Mouse (Mus musculus) CH12.LX (cell line): ENCODE measurements around the gene Ranbp10. TPM values are rescaled to one million over a fixed set of nuclear protein-coding genes. Genes with fewer than 3 reads are reported as not detected.

Experiments
- DNase-seq: peaks from one replicate; pipeline ENCODE4 v3.0.0-alpha.2; 2013; ENCODE audit errors: extremely low read depth
- H3K27ac ChIP-seq: 2 replicates; pipeline ENCODE4 v1.5.1; 2012; ENCODE audit warnings: low read depth, mild to moderate bottlenecking, control low read depth, moderate library complexity; ENCODE audit not compliant: insufficient read depth
- H3K27me3 ChIP-seq: replicated peaks from 2 replicates; pipeline ENCODE3; 2012; ENCODE audit warnings: inconsistent platforms
- H3K36me3 ChIP-seq, 2 experiments: replicated peaks in 1 of 2; 2 replicates each; pipeline versions ENCODE3 to v1.6.1; 2012; ENCODE audit warnings: inconsistent platforms in 1 of 2, low read length in 1 of 2, mild to moderate bottlenecking in 1 of 2, mixed read lengths in 1 of 2, moderate library complexity in 1 of 2; ENCODE audit not compliant: control insufficient read depth in 1 of 2, insufficient read depth in 1 of 2
- H3K4me1 ChIP-seq, 2 experiments: 2 replicates each; pipeline ENCODE4 v1.6.1; 2012; ENCODE audit warnings: inconsistent platforms in 1 of 2, moderate library complexity in 1 of 2; ENCODE audit not compliant: insufficient read depth in 2 of 2, control insufficient read depth in 1 of 2
- H3K4me2 ChIP-seq: 2 replicates; pipeline ENCODE4 v1.6.1; 2012; ENCODE audit warnings: low read depth, mild to moderate bottlenecking, control low read depth; ENCODE audit not compliant: poor library complexity, insufficient read depth, severe bottlenecking
- H3K4me3 ChIP-seq, 3 experiments: fragments of 150-350 bp in 1 of 3; sonication (generic) in 1 of 3; replicated peaks in 1 of 3; 2 replicates each; pipeline versions ENCODE3 to v1.5.1; 2011 to 2012; ENCODE audit warnings: low read depth in 2 of 3, low read length in 2 of 3, mild to moderate bottlenecking in 2 of 3, moderate library complexity in 2 of 3, control low read depth in 1 of 3, improper control_type of control experiment in 1 of 3, inconsistent platforms in 1 of 3, mixed read lengths in 1 of 3; ENCODE audit not compliant: poor library complexity in 1 of 3
- H3K79me2 ChIP-seq: replicated peaks from 2 replicates; pipeline ENCODE4 v1.6.1; 2012; ENCODE audit warnings: mild to moderate bottlenecking, moderate library complexity; ENCODE audit not compliant: control insufficient read depth, poor library complexity, insufficient read depth, severe bottlenecking; ENCODE audit errors: extremely low read depth
- H3K9ac ChIP-seq: 2 replicates; pipeline ENCODE4 v1.6.1; 2012; ENCODE audit warnings: low read depth, mild to moderate bottlenecking, control low read depth, moderate library complexity; ENCODE audit not compliant: insufficient read depth
- H3K9me3 ChIP-seq: replicated peaks from 2 replicates; pipeline ENCODE3; 2012; ENCODE audit warnings: low read length, inconsistent platforms, mixed read lengths
- BHLHE40 ChIP-seq: IDR thresholded peaks from 2 replicates; pipeline ENCODE4 v1.6.1; 2011; ENCODE audit warnings: mild to moderate bottlenecking, low read depth, low read length, improper control_type of control experiment
- CHD1 ChIP-seq: IDR thresholded peaks from 2 replicates; pipeline ENCODE4 v1.6.1; 2012; ENCODE audit warnings: low read depth, low read length, improper control_type of control experiment, inconsistent platforms
- CHD2 ChIP-seq: IDR thresholded peaks from 2 replicates; pipeline ENCODE4 v1.6.1; 2011; ENCODE audit warnings: low read length, improper control_type of control experiment
- EP300 ChIP-seq: IDR thresholded peaks from 2 replicates; pipeline ENCODE4 v1.6.1; 2011; ENCODE audit warnings: low read length, improper control_type of control experiment
- ETS1 ChIP-seq: conservative IDR thresholded peaks from 2 replicates; pipeline ENCODE4 v1.6.1; 2012; ENCODE audit warnings: low read depth, mild to moderate bottlenecking, inconsistent platforms, low read length, improper control_type of control experiment, moderate library complexity
- GABPA ChIP-seq: IDR thresholded peaks from 2 replicates; pipeline ENCODE4 v1.6.1; 2012; ENCODE audit warnings: low read depth, low read length, improper control_type of control experiment, inconsistent platforms; ENCODE audit not compliant: insufficient replicate concordance
- HCFC1 ChIP-seq: IDR thresholded peaks from 2 replicates; pipeline ENCODE4 v1.6.1; 2012; ENCODE audit warnings: low read depth, mild to moderate bottlenecking, inconsistent platforms, low read length, improper control_type of control experiment
- IRF4 ChIP-seq: IDR thresholded peaks from 2 replicates; pipeline ENCODE4 v1.6.1; 2014; ENCODE audit warnings: low read depth, mild to moderate bottlenecking, inconsistent platforms, low read length, improper control_type of control experiment
- JUN ChIP-seq: IDR thresholded peaks from 2 replicates; pipeline ENCODE4 v1.6.1; 2011; ENCODE audit warnings: low read depth, mild to moderate bottlenecking, low read length, improper control_type of control experiment, moderate library complexity; ENCODE audit not compliant: insufficient read depth
- JUND ChIP-seq: conservative IDR thresholded peaks from 2 replicates; pipeline ENCODE4 v1.6.1; 2011; ENCODE audit warnings: low read depth, low read length, improper control_type of control experiment
- MAFK ChIP-seq: IDR thresholded peaks from 2 replicates; pipeline ENCODE4 v1.6.1; 2011; ENCODE audit warnings: low read length, improper control_type of control experiment; ENCODE audit not compliant: insufficient replicate concordance
- MAX ChIP-seq: IDR thresholded peaks from 2 replicates; pipeline ENCODE4 v1.6.1; 2011; ENCODE audit warnings: low read length, improper control_type of control experiment
- MEF2A ChIP-seq: IDR thresholded peaks from 2 replicates; pipeline ENCODE4 v1.6.1; 2014; ENCODE audit warnings: low read depth, mild to moderate bottlenecking, inconsistent platforms, low read length, improper control_type of control experiment, borderline replicate concordance
- MXI1 ChIP-seq: IDR thresholded peaks from 2 replicates; pipeline ENCODE4 v1.6.1; 2011; ENCODE audit warnings: mild to moderate bottlenecking, low read depth, low read length, improper control_type of control experiment
- NELFE ChIP-seq: IDR thresholded peaks from 2 replicates; pipeline ENCODE4 v1.6.1; 2011; ENCODE audit warnings: low read depth, low read length, improper control_type of control experiment
- NRF1 ChIP-seq: IDR thresholded peaks from 2 replicates; pipeline ENCODE4 v1.6.1; 2014; ENCODE audit warnings: low read depth, mild to moderate bottlenecking, inconsistent platforms, low read length, improper control_type of control experiment, moderate library complexity
- POLR2AphosphoS2 ChIP-seq: IDR thresholded peaks from 2 replicates; pipeline ENCODE4 v1.6.1; 2011; ENCODE audit warnings: low read depth, low read length, improper control_type of control experiment
- SIN3A ChIP-seq: IDR thresholded peaks from 2 replicates; pipeline ENCODE4 v1.6.1; 2012; ENCODE audit warnings: low read length, improper control_type of control experiment, inconsistent platforms
- TBP ChIP-seq: conservative IDR thresholded peaks from 2 replicates; pipeline ENCODE4 v1.6.1; 2011; ENCODE audit warnings: low read depth, low read length, improper control_type of control experiment
- TCF12 ChIP-seq: IDR thresholded peaks from 2 replicates; pipeline ENCODE4 v1.6.1; 2014; ENCODE audit warnings: low read depth, mild to moderate bottlenecking, inconsistent platforms, low read length, improper control_type of control experiment
- USF1 ChIP-seq: IDR thresholded peaks from 2 replicates; pipeline ENCODE4 v1.6.1; 2014; ENCODE audit warnings: low read depth, mild to moderate bottlenecking, inconsistent platforms, low read length, improper control_type of control experiment
- USF2 ChIP-seq: conservative IDR thresholded peaks from 2 replicates; pipeline ENCODE4 v1.6.1; 2011; ENCODE audit warnings: low read depth, low read length, improper control_type of control experiment
- ZKSCAN1 ChIP-seq: IDR thresholded peaks from 2 replicates; pipeline ENCODE4 v1.6.1; 2012; ENCODE audit warnings: low read depth, inconsistent platforms, low read length, improper control_type of control experiment, borderline replicate concordance
- ZMIZ1 ChIP-seq: IDR thresholded peaks from 2 replicates; pipeline ENCODE4 v1.6.1; 2012; ENCODE audit warnings: low read depth, mild to moderate bottlenecking, inconsistent platforms, low read length, improper control_type of control experiment
- ZNF384 ChIP-seq: IDR thresholded peaks from 2 replicates; pipeline ENCODE4 v1.6.1; 2012; ENCODE audit warnings: low read depth, low read length, improper control_type of control experiment, inconsistent platforms
- dilution Hi-C: fragments of 300-500 bp; cut with MboI; formaldehyde crosslinking; loops from 2 replicates; pipeline ENCODE4 v1.14.3; 2020; ENCODE audit warnings: low sequenced_read_pairs; ENCODE audit not compliant: extremely low pct_unique_long_range_greater_than_20kb, extremely low pct_ligation_motif_present
- in situ Hi-C: fragments of 300-500 bp; cut with MboI; formaldehyde crosslinking; loops from 3 replicates; pipeline ENCODE4 v1.14.3; 2019; ENCODE audit warnings: low sequenced_read_pairs, low pct_ligation_motif_present, low pct_unique_long_range_greater_than_20kb, mixed read lengths
- polyA plus RNA-seq: library from polyadenylated mRNA; unstranded; fragments of >175 nt; gene quantifications from 2 replicates; pipeline ENCODE4 v1.2.1, GENCODE M21; 2012; ENCODE audit warnings: low read depth; ENCODE audit not compliant: insufficient read length
- total RNA-seq, 2 experiments: library from RNA; depleted of rRNA; stranded (reverse); fragments of 300-350 nt in 1 of 2; fragments of >200 nt in 1 of 2; gene quantifications; 2 replicates each; pipeline ENCODE4 v1.2.3; 2012 to 2014

Ranbp10 gene
- total and polyA plus RNA-seq, 3 experiments, result 7.4 to 15.8 (median 8.7) TPM

DNA sequence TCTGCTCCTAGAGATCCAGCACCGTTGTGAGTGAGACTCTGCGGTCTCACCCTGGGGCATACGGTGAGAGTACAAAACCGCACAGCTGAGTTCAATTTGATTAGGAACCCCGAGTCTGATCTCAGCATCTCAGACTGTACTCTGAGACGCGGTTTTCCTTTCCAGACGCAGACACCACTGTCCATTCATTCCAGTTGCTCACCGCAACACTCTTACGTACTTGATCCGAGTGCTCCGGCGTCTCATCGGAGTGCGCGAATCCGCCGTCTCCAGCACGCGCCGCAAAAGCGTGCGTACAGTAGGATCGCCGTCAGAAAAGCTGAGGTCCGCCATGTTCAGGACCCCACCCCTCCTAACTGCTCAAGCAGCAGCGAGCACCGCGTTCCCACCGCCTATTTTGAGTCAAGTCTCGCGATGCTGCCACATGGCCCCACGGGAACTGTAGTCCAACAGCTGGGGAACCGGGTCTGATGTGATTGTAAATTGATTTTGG lies 24.5 kb upstream of the Ranbp10 start (continued):
- TF ChIP-seq NRF1, result peak; percentile 63
- TF ChIP-seq ZKSCAN1, result no peak
- no peak for TF ChIP-seq USF2
- TF ChIP-seq SIN3A, result peak; percentile 97
- TF ChIP-seq MAX, result peak; percentile 75; the same call in 1 of the 2 replicates
- no peak for TF ChIP-seq USF1
- peak; percentile 99 for TF ChIP-seq HCFC1
- TF ChIP-seq ZMIZ1, result no peak
- peak; percentile 65 for TF ChIP-seq IRF4
- TF ChIP-seq ZNF384, result no peak

DNA sequence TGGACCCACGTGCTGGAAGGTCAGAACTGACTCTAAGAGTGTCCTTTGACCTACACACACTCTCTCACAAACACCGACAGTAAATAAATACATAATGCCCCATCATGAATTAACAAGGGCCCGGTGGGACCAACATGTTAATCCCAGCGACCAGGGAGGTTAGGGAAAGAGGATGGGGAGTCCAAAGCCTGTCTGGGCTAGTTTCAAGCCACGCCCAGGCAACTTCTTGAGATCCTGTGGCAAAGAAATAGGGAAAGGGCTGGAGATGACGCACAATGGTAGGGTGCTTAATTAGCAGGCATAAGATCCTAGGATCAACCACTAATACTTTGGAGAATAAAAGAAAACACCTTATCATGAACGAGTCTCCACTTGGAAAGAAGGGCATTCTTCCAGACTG lies 23.5 kb upstream of the Ranbp10 start:
- TF ChIP-seq CHD2 (no peak), TCF12 (no peak), TBP (no peak), JUN (no peak), EP300 (no peak), JUND (no peak), NELFE (no peak), GABPA (no peak), MEF2A (no peak), ETS1 (no peak), HCFC1 (no peak), IRF4 (no peak), BHLHE40 (no peak), ZKSCAN1 (no peak), ZMIZ1 (no peak), CHD1 (no peak), MXI1 (no peak), MAFK (no peak), POLR2AphosphoS2 (no peak)
- Histone ChIP-seq H3K27ac (no peak overlapping the region), H3K79me2 (peaks cover 4% of the 10 kb centered on the region), H3K36me3 (peaks cover 29 to 42% of the 10 kb centered on the region in 2 experiments), H3K9me3 (no peaks in the 10 kb centered on the region), H3K27me3 (no peaks in the 10 kb centered on the region), H3K4me3 (peak overlapping the region in 2 of 3 experiments; percentile 2 to 30), H3K4me1 (peaks cover 3 to 15% of the 10 kb centered on the region in 2 experiments; a peak in 2 of 4 replicates), H3K4me2 (peak overlapping the region; percentile 62), H3K9ac (peak overlapping the region; percentile 38; the same call in 1 of the 2 replicates)
- no peak for DNase-seq
- dilution Hi-C loops (no loop called here), in situ Hi-C loops (no loop called here)
